Mouse (Mus musculus) cerebellum, postnatal 14 days (tissue): ENCODE measurements around the gene Slc9a7.
A peak's percentile ranks its signal among the peaks of the same experiment; 100 is the strongest.

Source experiments
- DNase-seq, 2 experiments: peaks; one replicate each; pipeline ENCODE4 v3.0.0; 2021; ENCODE audit warnings: mixed read lengths in 2 of 2

Gene Slc9a7

GRCm38 (mm10) chrX:20129466-20129865 lies 162.1 kb downstream of the Slc9a7 start:
- DNase-seq, result peak; percentile 3 to 36

DNA sequence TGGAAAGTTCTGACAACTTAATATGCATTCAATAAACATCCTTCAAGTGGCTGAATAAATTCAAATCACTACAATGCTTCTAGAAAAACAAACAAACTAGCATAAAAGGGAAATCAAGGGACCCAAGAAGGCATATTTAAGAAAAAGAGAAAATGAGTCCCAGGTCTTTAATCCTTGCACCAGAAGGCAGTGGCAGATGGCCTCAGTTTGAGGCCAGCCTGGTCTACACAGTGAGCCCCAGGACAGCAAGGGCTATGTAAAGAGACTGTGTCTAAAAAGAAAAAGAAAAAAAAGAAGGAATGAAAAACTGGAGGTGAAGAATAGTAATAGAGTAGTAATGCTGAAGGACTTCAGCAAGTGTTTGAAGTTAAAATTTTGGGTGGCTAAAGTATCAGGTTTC lies 162.7 kb downstream of the Slc9a7 start:
- DNase-seq, result peak in 1 of 2 experiments; percentile 47

DNA sequence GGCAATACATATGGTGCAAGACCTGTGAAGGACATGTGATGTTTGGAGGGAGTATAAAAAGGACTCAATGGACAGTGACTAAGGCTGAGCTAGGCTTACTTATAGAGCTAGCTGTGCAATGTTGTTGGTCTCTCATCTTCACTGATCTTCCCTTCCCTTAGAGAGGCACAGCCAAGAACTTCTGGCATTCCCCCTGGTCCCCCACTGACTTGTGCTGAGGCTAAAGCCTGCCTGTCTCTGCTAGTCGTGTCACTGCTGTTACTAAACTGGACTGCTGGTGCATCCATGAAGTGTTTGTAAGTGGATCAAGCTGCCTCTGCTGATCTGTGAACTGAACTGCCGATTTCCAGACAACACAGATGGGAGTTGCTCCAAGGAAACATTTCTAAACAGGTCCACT lies 166.1 kb downstream of the Slc9a7 start:
- peak; percentile 71 to 78 for DNase-seq

- DNase-seq, result no peak
Measured at GRCm38 (mm10) chrX:20117717-20118116, 173.9 kb downstream of the Slc9a7 start.

DNA sequence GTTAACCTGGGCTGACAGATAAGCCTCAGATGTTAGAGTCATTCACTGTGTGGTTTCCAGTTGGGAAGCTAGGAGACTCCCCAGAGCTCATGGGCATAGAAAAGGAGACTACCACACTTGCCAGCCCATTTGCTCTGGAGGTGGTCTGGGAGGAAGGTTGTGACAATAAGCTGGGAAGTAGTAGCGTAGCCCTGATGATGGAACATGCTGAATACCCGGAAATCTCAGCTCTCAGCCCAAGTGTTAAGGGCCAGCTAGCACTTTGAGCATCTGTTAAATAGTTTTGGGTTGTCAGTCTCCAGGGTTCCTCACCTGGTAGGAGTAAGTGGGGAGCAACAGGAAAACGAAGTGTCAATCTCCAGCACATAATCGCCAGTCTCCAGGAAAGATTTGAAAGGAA lies 221.4 kb downstream of the Slc9a7 start:
- no peak for DNase-seq

GRCm38 (mm10) chrX:20066636-20067035 lies 225.0 kb downstream of the Slc9a7 start:
- DNase-seq, result peak in 1 of 2 experiments; percentile 24

DNA sequence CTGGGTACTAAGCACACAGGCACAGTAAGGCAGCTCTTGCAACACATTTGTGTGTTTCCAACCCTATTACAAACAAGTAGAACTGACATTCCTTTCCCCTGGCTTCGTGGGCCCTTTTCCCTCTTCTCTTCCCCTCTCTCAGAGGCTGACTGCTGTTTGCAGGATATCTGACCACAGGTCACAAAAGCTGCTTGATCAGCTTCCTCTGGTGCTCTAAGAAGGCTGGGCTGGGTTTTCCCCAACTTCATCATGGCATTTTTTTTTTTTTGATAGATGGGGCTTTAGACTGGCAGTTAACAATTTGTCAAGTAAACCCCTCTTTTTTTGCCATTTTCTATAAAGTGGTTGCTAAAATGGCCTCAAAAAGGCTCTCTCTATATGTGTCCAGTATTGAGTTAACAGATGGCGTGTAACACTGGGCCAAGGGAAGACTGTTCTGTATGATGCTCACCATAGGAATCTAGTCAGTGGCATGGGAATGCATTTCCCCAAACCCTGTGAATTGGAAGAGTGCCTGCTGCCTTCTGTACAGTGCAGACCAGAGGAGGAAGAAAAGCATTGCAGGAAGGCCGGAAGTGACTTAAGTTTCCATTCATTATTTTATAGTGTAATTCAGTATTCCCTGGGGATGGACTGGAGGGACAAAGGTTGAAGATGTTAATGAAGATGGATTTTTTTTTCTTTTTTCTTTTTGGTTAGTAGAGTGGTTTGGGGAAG lies 229.7 kb downstream of the Slc9a7 start:
- DNase-seq, result peak; percentile 42 to 62

GRCm38 (mm10) chrX:20060769-20061315 lies 230.8 kb downstream of the Slc9a7 start:
- DNase-seq, result peak in 1 of 2 experiments; percentile 12

DNA sequence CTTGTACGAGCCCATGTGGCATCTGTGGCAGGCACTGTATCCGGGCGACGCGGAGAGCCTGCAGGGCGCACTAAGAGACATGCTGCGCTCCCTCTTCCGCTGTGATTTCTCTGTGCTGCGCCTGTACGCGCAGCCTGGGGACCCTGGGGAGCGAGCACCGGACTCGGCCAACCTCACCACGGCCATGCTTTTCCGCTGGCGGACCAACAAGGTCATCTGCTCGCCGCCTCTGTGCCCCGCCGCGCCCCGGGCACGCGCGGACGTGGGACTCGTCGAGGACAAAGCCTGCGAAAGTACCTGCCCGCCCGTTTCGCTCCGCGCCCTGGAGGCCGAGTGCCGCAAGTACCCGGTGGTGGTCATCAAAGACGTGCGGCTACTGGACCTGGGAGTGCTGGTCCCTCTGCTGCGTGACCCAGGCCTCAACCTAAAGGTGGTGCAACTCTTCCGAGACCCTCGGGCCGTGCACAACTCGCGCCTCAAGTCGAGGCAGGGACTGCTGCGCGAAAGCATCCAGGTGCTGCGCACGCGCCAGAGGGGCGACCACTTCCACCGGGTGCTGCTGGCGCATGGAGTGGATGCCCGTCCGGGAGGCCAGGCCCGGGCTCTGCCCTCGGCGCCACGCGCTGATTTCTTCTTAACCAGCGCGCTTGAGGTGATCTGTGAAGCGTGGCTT lies 231.4 kb downstream of the Slc9a7 start:
- peak; percentile 40 to 44 for DNase-seq

GRCm38 (mm10) chrX:20059381-20059971 lies 232.1 kb downstream of the Slc9a7 start, which contains the start of gene Chst7:
Gene Chst7, plus strand, starts transcription at chrX:20059560.
- peak; percentile 26 to 49 for DNase-seq
